Mouse (Mus musculus): ENCODE data around the gene Supt6.

- TF ChIP-seq MAX (IDR thresholded peaks at IDR 0.05) (no peak), CTCF (IDR thresholded peaks at IDR 0.05; ENCODE audit: control insufficient read depth, insufficient read depth, insufficient read length) (no peak), USF1 (IDR thresholded peaks at IDR 0.05; ENCODE audit: low read depth) (no peak), CEBPB (IDR thresholded peaks at IDR 0.05; ENCODE audit: low read depth) (no peak)
Observed at GRCm38 (mm10) chr11:78207190-78207589, 38.6 kb downstream of the Supt6 start.
